Mouse (Mus musculus) CH12.LX (cell line): ENCODE measurements around the gene Slc4a7. TPM values are rescaled to one million over a fixed set of nuclear protein-coding genes. Genes with fewer than 3 reads are reported as not detected.
A peak's percentile ranks its signal among the peaks of the same experiment; 100 is the strongest.

Source experiments
- DNase-seq: peaks from one replicate; pipeline ENCODE4 v3.0.0-alpha.2; 2013; ENCODE audit errors: extremely low read depth
- H3K27ac ChIP-seq: 2 replicates; pipeline ENCODE4 v1.5.1; 2012; ENCODE audit warnings: low read depth, mild to moderate bottlenecking, control low read depth, moderate library complexity; ENCODE audit not compliant: insufficient read depth
- H3K27me3 ChIP-seq: replicated peaks from 2 replicates; pipeline ENCODE3; 2012; ENCODE audit warnings: inconsistent platforms
- H3K36me3 ChIP-seq, 2 experiments: replicated peaks in 1 of 2; 2 replicates each; pipeline versions ENCODE3 to v1.6.1; 2012; ENCODE audit warnings: inconsistent platforms in 1 of 2, low read length in 1 of 2, mild to moderate bottlenecking in 1 of 2, mixed read lengths in 1 of 2, moderate library complexity in 1 of 2; ENCODE audit not compliant: control insufficient read depth in 1 of 2, insufficient read depth in 1 of 2
- H3K4me1 ChIP-seq, 2 experiments: 2 replicates each; pipeline ENCODE4 v1.6.1; 2012; ENCODE audit warnings: inconsistent platforms in 1 of 2, moderate library complexity in 1 of 2; ENCODE audit not compliant: insufficient read depth in 2 of 2, control insufficient read depth in 1 of 2
- H3K4me2 ChIP-seq: 2 replicates; pipeline ENCODE4 v1.6.1; 2012; ENCODE audit warnings: low read depth, mild to moderate bottlenecking, control low read depth; ENCODE audit not compliant: poor library complexity, insufficient read depth, severe bottlenecking
- H3K4me3 ChIP-seq, 3 experiments: fragments of 150-350 bp in 1 of 3; sonication (generic) in 1 of 3; replicated peaks in 1 of 3; 2 replicates each; pipeline versions ENCODE3 to v1.5.1; 2011 to 2012; ENCODE audit warnings: low read depth in 2 of 3, low read length in 2 of 3, mild to moderate bottlenecking in 2 of 3, moderate library complexity in 2 of 3, control low read depth in 1 of 3, improper control_type of control experiment in 1 of 3, inconsistent platforms in 1 of 3, mixed read lengths in 1 of 3; ENCODE audit not compliant: poor library complexity in 1 of 3
- H3K79me2 ChIP-seq: replicated peaks from 2 replicates; pipeline ENCODE4 v1.6.1; 2012; ENCODE audit warnings: mild to moderate bottlenecking, moderate library complexity; ENCODE audit not compliant: control insufficient read depth, poor library complexity, insufficient read depth, severe bottlenecking; ENCODE audit errors: extremely low read depth
- H3K9ac ChIP-seq: 2 replicates; pipeline ENCODE4 v1.6.1; 2012; ENCODE audit warnings: low read depth, mild to moderate bottlenecking, control low read depth, moderate library complexity; ENCODE audit not compliant: insufficient read depth
- H3K9me3 ChIP-seq: replicated peaks from 2 replicates; pipeline ENCODE3; 2012; ENCODE audit warnings: low read length, inconsistent platforms, mixed read lengths
- BHLHE40 ChIP-seq: IDR thresholded peaks from 2 replicates; pipeline ENCODE4 v1.6.1; 2011; ENCODE audit warnings: mild to moderate bottlenecking, low read depth, low read length, improper control_type of control experiment
- CHD1 ChIP-seq: IDR thresholded peaks from 2 replicates; pipeline ENCODE4 v1.6.1; 2012; ENCODE audit warnings: low read depth, low read length, improper control_type of control experiment, inconsistent platforms
- CHD2 ChIP-seq: IDR thresholded peaks from 2 replicates; pipeline ENCODE4 v1.6.1; 2011; ENCODE audit warnings: low read length, improper control_type of control experiment
- EP300 ChIP-seq: IDR thresholded peaks from 2 replicates; pipeline ENCODE4 v1.6.1; 2011; ENCODE audit warnings: low read length, improper control_type of control experiment
- IRF4 ChIP-seq: IDR thresholded peaks from 2 replicates; pipeline ENCODE4 v1.6.1; 2014; ENCODE audit warnings: low read depth, mild to moderate bottlenecking, inconsistent platforms, low read length, improper control_type of control experiment
- JUND ChIP-seq: conservative IDR thresholded peaks from 2 replicates; pipeline ENCODE4 v1.6.1; 2011; ENCODE audit warnings: low read depth, low read length, improper control_type of control experiment
- MEF2A ChIP-seq: IDR thresholded peaks from 2 replicates; pipeline ENCODE4 v1.6.1; 2014; ENCODE audit warnings: low read depth, mild to moderate bottlenecking, inconsistent platforms, low read length, improper control_type of control experiment, borderline replicate concordance
- SIN3A ChIP-seq: IDR thresholded peaks from 2 replicates; pipeline ENCODE4 v1.6.1; 2012; ENCODE audit warnings: low read length, improper control_type of control experiment, inconsistent platforms
- TBP ChIP-seq: conservative IDR thresholded peaks from 2 replicates; pipeline ENCODE4 v1.6.1; 2011; ENCODE audit warnings: low read depth, low read length, improper control_type of control experiment
- ZMIZ1 ChIP-seq: IDR thresholded peaks from 2 replicates; pipeline ENCODE4 v1.6.1; 2012; ENCODE audit warnings: low read depth, mild to moderate bottlenecking, inconsistent platforms, low read length, improper control_type of control experiment
- dilution Hi-C: fragments of 300-500 bp; cut with MboI; formaldehyde crosslinking; loops from 2 replicates; pipeline ENCODE4 v1.14.3; 2020; ENCODE audit warnings: low sequenced_read_pairs; ENCODE audit not compliant: extremely low pct_unique_long_range_greater_than_20kb, extremely low pct_ligation_motif_present
- in situ Hi-C: fragments of 300-500 bp; cut with MboI; formaldehyde crosslinking; loops from 3 replicates; pipeline ENCODE4 v1.14.3; 2019; ENCODE audit warnings: low sequenced_read_pairs, low pct_ligation_motif_present, low pct_unique_long_range_greater_than_20kb, mixed read lengths
- polyA plus RNA-seq: library from polyadenylated mRNA; unstranded; fragments of >175 nt; gene quantifications from 2 replicates; pipeline ENCODE4 v1.2.1, GENCODE M21; 2012; ENCODE audit warnings: low read depth; ENCODE audit not compliant: insufficient read length
- total RNA-seq, 2 experiments: library from RNA; depleted of rRNA; stranded (reverse); fragments of 300-350 nt in 1 of 2; fragments of >200 nt in 1 of 2; gene quantifications; 2 replicates each; pipeline ENCODE4 v1.2.3; 2012 to 2014

The Slc4a7 gene
- total and polyA plus RNA-seq, 3 experiments: 13.6 to 19.0 (median 17.6) TPM

GRCm38 (mm10) chr14:14842734-14843530 lies 140.9 kb downstream of the Slc4a7 start:
- dilution Hi-C loops: no loop called here
- Histone ChIP-seq H3K4me2 (peak overlapping the region; percentile 72), H3K27ac (no peak overlapping the region), H3K27me3 (no peaks in the 10 kb centered on the region), H3K9me3 (peaks cover 1% of the 10 kb centered on the region), H3K36me3 (no peaks in the 10 kb centered on the region), H3K79me2 (no peaks in the 10 kb centered on the region), H3K4me1 (peaks cover 6 to 16% of the 10 kb centered on the region in 2 experiments), H3K4me3 (peak overlapping the region in 1 of 3 experiments; percentile 29), H3K9ac (no peak overlapping the region)
- in situ Hi-C loops: loop anchor here (25.0 kb wide), 1 partner anchor 356 kb away; no protein-coding TSS in a partner anchor
- TF ChIP-seq EP300: peak; percentile 78
- TF ChIP-seq CHD1: no peak
- peak; percentile 82 for TF ChIP-seq IRF4
- no peak for TF ChIP-seq TBP
- peak; percentile 45; the same call in 1 of the 2 replicates for TF ChIP-seq CHD2
- peak; percentile 43; the same call in 1 of the 2 replicates for TF ChIP-seq MEF2A
- peak; percentile 35; the same call in 1 of the 2 replicates for TF ChIP-seq SIN3A
- TF ChIP-seq BHLHE40: peak; percentile 26; the same call in 1 of the 2 replicates
- no peak for TF ChIP-seq JUND
- no peak for TF ChIP-seq ZMIZ1
- peak; percentile 18 for DNase-seq

Other genes starting within 250 kb of the Slc4a7 start
- gene Nek10, start 101.1 kb downstream of the Slc4a7 start, total RNA-seq (2012; rRNA removed): under 0.01 and 0.04 TPM in 2 replicates
- 0.01 and 0.04 TPM in 2 replicates for gene Nek10, start 101.1 kb downstream of the Slc4a7 start, total RNA-seq (2014; rRNA removed)
- gene Nek10, start 101.1 kb downstream of the Slc4a7 start, polyA plus RNA-seq: 0.03 TPM in 1 of 2 replicates, not detected in the other